Mouse (Mus musculus) heart, postnatal 0 days (tissue): ENCODE measurements around the gene Olfr591. TPM values are rescaled to one million over a fixed set of nuclear protein-coding genes. Genes with fewer than 3 reads are reported as not detected.
"Not testable (repeated sequence)": the region's sequence is repeated elsewhere in the genome, so short reads cannot be mapped to it uniquely, and the experiment has no call there.

Source experiments
- ATAC-seq: fragments of 200-750 bp; cut with Nextera tagmentation; 2 replicates; pipeline ENCODE4 v1.8.0; 2017; ENCODE audit warnings: low read depth, moderate number of reproducible peaks, moderate library complexity; ENCODE audit not compliant: insufficient read depth
- DNase-seq: peaks from one replicate; pipeline ENCODE4 v3.0.0-alpha.2; 2016; ENCODE audit warnings: low spot score
- H3K27ac ChIP-seq: fragments of 300-500 bp; sonication (generic); 2 replicates; pipeline ENCODE4 v1.5.1; 2014; ENCODE audit warnings: low read depth, mild to moderate bottlenecking
- H3K27me3 ChIP-seq: fragments of 300-500 bp; sonication (generic); 2 replicates; pipeline ENCODE4 v1.6.1; 2014; ENCODE audit warnings: low read length, mixed read lengths; ENCODE audit not compliant: control insufficient read depth, insufficient read depth
- H3K36me3 ChIP-seq: fragments of 300-500 bp; sonication (generic); replicated peaks from 2 replicates; pipeline ENCODE4 v1.6.1; 2014; ENCODE audit warnings: low read length, mixed read lengths; ENCODE audit not compliant: control insufficient read depth, insufficient read depth
- H3K4me1 ChIP-seq: fragments of 300-500 bp; sonication (generic); 2 replicates; pipeline ENCODE4 v1.6.1; 2014; ENCODE audit warnings: antibody characterized with exemption; ENCODE audit not compliant: control insufficient read depth, insufficient read depth
- H3K4me2 ChIP-seq: fragments of 300-500 bp; sonication (generic); 2 replicates; pipeline ENCODE4 v1.6.1; 2014; ENCODE audit warnings: low read depth, mild to moderate bottlenecking, low read length, moderate library complexity
- H3K4me3 ChIP-seq: fragments of 300-500 bp; sonication (generic); 2 replicates; pipeline ENCODE4 v1.5.1; 2014; ENCODE audit warnings: low read depth, low read length
- H3K9ac ChIP-seq: fragments of 300-500 bp; sonication (generic); replicated peaks from 2 replicates; pipeline ENCODE4 v1.6.1; 2014; ENCODE audit warnings: low read depth, low read length, mixed read lengths
- H3K9me3 ChIP-seq: fragments of 300-500 bp; sonication (generic); replicated peaks from 2 replicates; pipeline ENCODE4 v1.6.1; 2016; ENCODE audit warnings: low read length; ENCODE audit not compliant: control insufficient read depth
- CTCF ChIP-seq: IDR thresholded peaks from 2 replicates; pipeline ENCODE4 v1.5.1; 2016; ENCODE audit warnings: antibody characterized with exemption, control low read depth, low read depth
- EP300 ChIP-seq: IDR thresholded peaks from 2 replicates; pipeline ENCODE4 v1.6.1; 2016; ENCODE audit warnings: antibody characterized with exemption, low read depth
- WGBS: fragments of 180-500 bp; shearing (Covaris S2); extraction: QIAGEN DNeasy Blood & Tissue Kit; methylation state at CpG from one replicate; pipeline ENCODE4 v1.1.7; 2014; 5-methylcytosine and 5-hydroxymethylcytosine counted together
- polyA plus RNA-seq: library from polyadenylated mRNA; unstranded; fragments of >200 nt; fragmentation: Nextera tagmentation; extraction: Ambion mirVana; gene quantifications from 2 replicates; pipeline ENCODE4 v1.2.1, GENCODE M21; 2015
- total RNA-seq: library from RNA; depleted of rRNA; stranded (reverse); fragments of >200 nt; gene quantifications from 2 replicates; pipeline ENCODE4 v1.2.3, GENCODE M21; 2014; ENCODE audit warnings: low replicate concordance; rRNA removed

The Olfr591 gene
- total RNA-seq (not detected in 2 replicates), polyA plus RNA-seq (not detected in 2 replicates)

- no peak for TF ChIP-seq CTCF
- no peak for TF ChIP-seq EP300
- WGBS, result 67% methylated on average over 1 of the region's 1 CpGs
- no peak for ATAC-seq
Observed at GRCm38 (mm10) chr7:103178240-103178639, at the start of gene Olfr591. TSS of gene Olfr591 (minus strand) at chr7:103178340.

GRCm38 (mm10) chr7:103216696-103217095, 38.6 kb upstream of the Olfr591 start, which contains the start of gene Olfr594:
TSS of gene Olfr594 (plus strand) at chr7:103216996.
- H3K4me1 ChIP-seq, result no peaks in the 10 kb centered on the region
- H3K36me3 ChIP-seq, result no peaks in the 10 kb centered on the region
- H3K4me2 ChIP-seq, result no peak within 1 kb of the TSS
- no peaks in the 10 kb centered on the region for H3K27me3 ChIP-seq
- TF ChIP-seq CTCF (no peak), EP300 (no peak)
- no peak within 1 kb of the TSS for H3K27ac ChIP-seq
- DNase-seq (no peak), ATAC-seq (no peak)
- H3K4me3 ChIP-seq, result no peak within 1 kb of the TSS
- H3K9ac ChIP-seq, result no peak within 1 kb of the TSS
- H3K9me3 ChIP-seq, result no peaks in the 10 kb centered on the region

More at GRCm38 (mm10) chr7:103178240-103178639, at the start of gene Olfr591:
- Histone ChIP-seq H3K4me2 (no peak within 1 kb of the TSS), H3K9ac (no peak within 1 kb of the TSS), H3K27ac (no peak within 1 kb of the TSS), H3K36me3 (no peaks in the 10 kb centered on the region), H3K27me3 (no peaks in the 10 kb centered on the region), H3K9me3 (peaks cover 3% of the 10 kb centered on the region; the same call in 1 of the 2 replicates), H3K4me3 (no peak within 1 kb of the TSS), H3K4me1 (no peaks in the 10 kb centered on the region)
- DNase-seq, result no peak

GRCm38 (mm10) chr7:103212050-103212449, 33.9 kb upstream of the Olfr591 start:
- WGBS, result 83% methylated on average over 5 of the region's 5 CpGs
- DNase-seq, result not testable (repeated sequence)

DNA sequence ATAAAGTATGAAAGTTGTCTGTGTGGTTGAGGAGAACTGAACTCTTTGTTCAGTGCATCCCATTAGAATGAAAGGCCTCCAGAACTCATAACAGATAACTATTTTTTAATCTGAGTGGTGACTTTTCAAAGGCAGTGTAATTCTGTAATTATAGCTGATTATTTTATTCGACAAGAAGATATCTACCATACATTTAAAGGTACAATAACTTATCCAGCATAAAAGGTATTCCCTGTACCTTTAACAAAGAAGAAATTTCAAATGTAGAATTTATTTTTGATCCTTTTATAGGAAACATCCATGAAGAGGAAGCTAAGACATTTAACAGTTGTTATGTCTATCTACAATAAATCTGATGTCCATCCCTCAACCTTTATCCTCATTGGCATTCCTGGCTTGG, 33.4 kb upstream of the Olfr591 start, which contains the start of gene Olfr593:
Gene Olfr593 (plus strand): TSS at position 301 of the 400 bp plus-strand sequence.
- 56% methylated on average over 1 of the region's 1 CpGs for WGBS
- no peak for TF ChIP-seq EP300
- TF ChIP-seq CTCF, result no peak
- no peak for ATAC-seq

More at GRCm38 (mm10) chr7:103212050-103212449, 33.9 kb upstream of the Olfr591 start:
- H3K4me2 ChIP-seq, H3K4me3 ChIP-seq, H3K9me3 ChIP-seq, H3K36me3 ChIP-seq, H3K27me3 ChIP-seq, ATAC-seq, H3K9ac ChIP-seq, H3K27ac ChIP-seq, H3K4me1 ChIP-seq: not testable (repeated sequence)

GRCm38 (mm10) chr7:103184503-103184902, 6.4 kb upstream of the Olfr591 start, which contains the start of gene Olfr592:
TSS of gene Olfr592 (plus strand) at chr7:103184803.
- 69% methylated on average over 1 of the region's 1 CpGs for WGBS
- H3K9me3 ChIP-seq, H3K36me3 ChIP-seq, ATAC-seq, H3K4me1 ChIP-seq, DNase-seq, H3K27me3 ChIP-seq, H3K4me2 ChIP-seq, H3K9ac ChIP-seq, H3K4me3 ChIP-seq, H3K27ac ChIP-seq: not testable (repeated sequence)

More for the DNA sequence above, 33.4 kb upstream of the Olfr591 start, which contains the start of gene Olfr593:
- no peak for DNase-seq
- no peaks in the 10 kb centered on the region for H3K27me3 ChIP-seq
- no peak within 1 kb of the TSS for H3K27ac ChIP-seq
- H3K4me3 ChIP-seq, result no peak within 1 kb of the TSS
- H3K9ac ChIP-seq, result no peak within 1 kb of the TSS
- H3K4me2 ChIP-seq, result no peak within 1 kb of the TSS
- H3K36me3 ChIP-seq, result no peaks in the 10 kb centered on the region
- no peaks in the 10 kb centered on the region for H3K9me3 ChIP-seq
- no peaks in the 10 kb centered on the region for H3K4me1 ChIP-seq

DNA sequence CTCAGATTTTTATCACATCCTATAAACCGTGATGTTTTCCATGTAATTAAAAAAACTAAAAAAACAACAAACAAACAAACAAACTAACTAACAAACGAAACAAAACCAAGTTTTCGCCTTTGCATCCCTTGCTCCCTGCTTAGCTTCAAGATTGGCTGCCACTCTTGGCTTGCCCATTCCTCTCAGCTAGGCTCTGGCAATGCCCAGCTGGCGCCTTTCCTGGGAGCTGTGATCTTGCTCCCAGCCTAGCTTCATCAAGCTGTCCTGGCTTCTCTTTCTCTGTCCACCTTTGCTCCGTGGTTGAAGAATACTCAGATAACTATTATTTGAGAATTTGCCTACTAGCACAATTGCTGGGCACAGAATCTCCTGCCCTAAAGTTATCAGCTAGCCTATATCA, 8.4 kb downstream of the Olfr591 start:
- H3K9ac ChIP-seq, result no peak overlapping the region
- 64% methylated on average over 5 of the region's 5 CpGs for WGBS
- H3K4me2 ChIP-seq, result no peak overlapping the region
- DNase-seq (no peak), ATAC-seq (no peak)
- no peaks in the 10 kb centered on the region for H3K4me1 ChIP-seq
- TF ChIP-seq CTCF, result no peak
- no peak for TF ChIP-seq EP300
- no peaks in the 10 kb centered on the region for H3K27me3 ChIP-seq
- no peak overlapping the region for H3K4me3 ChIP-seq
- no peak overlapping the region for H3K27ac ChIP-seq
- no peaks in the 10 kb centered on the region for H3K36me3 ChIP-seq
- H3K9me3 ChIP-seq, result no peaks in the 10 kb centered on the region
